ENCODE assay signal across 14 mouse cellular contexts in genomic region chr3:148398349-148398748, GRCm38 (mm10).
"Had no signal": no experiment of that assay in that cellular context is flagged by ENCODE, and none has a peak within 500 bp of the region (broad histone marks: within the 10 kb centered on the region; RNA-seq: fewer than 3 reads in every experiment).

No protein-coding gene starts in this region.

- H3K4me2 ChIP-seq: limb, embryonic 15.5 days; liver, embryonic 12.5 days; lung, embryonic 14.5 days; midbrain, embryonic 12.5 days; stomach, embryonic 15.5 days had no signal

- DNase-seq: kidney, adult 9 months; kidney, postnatal 36 days; left cerebral cortex, postnatal 4 days; lung, embryonic 14.5 days; lung, postnatal 10 days; lung, postnatal 4 days; right cerebral cortex, postnatal 14 days; thymus, adult 2 months; thymus, postnatal 36 days had no signal

- H3K9ac ChIP-seq: limb, embryonic 15.5 days; liver, embryonic 12.5 days; lung, embryonic 14.5 days; midbrain, embryonic 12.5 days; stomach, embryonic 15.5 days had no signal

- H3K27ac ChIP-seq: kidney, postnatal 0 days; limb, embryonic 15.5 days; liver, embryonic 12.5 days; midbrain, embryonic 12.5 days; stomach, embryonic 15.5 days had no signal

- ATAC-seq: liver, embryonic 12.5 days had no signal

- H3K9me3 ChIP-seq: limb, embryonic 15.5 days; liver, embryonic 12.5 days; midbrain, embryonic 12.5 days; stomach, embryonic 15.5 days had no signal

- H3K4me3 ChIP-seq: limb, embryonic 15.5 days; liver, embryonic 12.5 days; midbrain, embryonic 12.5 days; stomach, embryonic 15.5 days had no signal

- H3K4me1 ChIP-seq: limb, embryonic 15.5 days; liver, embryonic 12.5 days; midbrain, embryonic 12.5 days; stomach, embryonic 15.5 days had no signal

- H3K27me3 ChIP-seq: limb, embryonic 15.5 days; liver, embryonic 12.5 days; midbrain, embryonic 12.5 days; stomach, embryonic 15.5 days had no signal

- H3K36me3 ChIP-seq: limb, embryonic 15.5 days; liver, embryonic 12.5 days; midbrain, embryonic 12.5 days; stomach, embryonic 15.5 days had no signal
